Mouse (Mus musculus): ENCODE results near the gene Rab3gap2.

The Rab3gap2 gene

GRCm38 (mm10) chr1:185227766-185228165 lies 23.8 kb downstream of the Rab3gap2 start:
- DNase-seq = no peak

GRCm38 (mm10) chr1:185229406-185230201 lies 25.7 kb downstream of the Rab3gap2 start:
- DNase-seq = peak; percentile 72

GRCm38 (mm10) chr1:185235837-185236236 lies 31.9 kb downstream of the Rab3gap2 start:
- DNase-seq = no peak

- no peak for DNase-seq
Observed at GRCm38 (mm10) chr1:185236530-185236929, 32.6 kb downstream of the Rab3gap2 start.

GRCm38 (mm10) chr1:185243013-185243412 lies 39.1 kb downstream of the Rab3gap2 start:
- DNase-seq = no peak

GRCm38 (mm10) chr1:185245456-185245855 lies 41.5 kb downstream of the Rab3gap2 start:
- DNase-seq = no peak

- DNase-seq = no peak
Observed at GRCm38 (mm10) chr1:185247429-185248085, 43.6 kb downstream of the Rab3gap2 start.

GRCm38 (mm10) chr1:185248728-185249127 lies 44.8 kb downstream of the Rab3gap2 start:
- no peak for DNase-seq

- no peak for DNase-seq
Observed at GRCm38 (mm10) chr1:185252351-185252750, 48.4 kb downstream of the Rab3gap2 start.

- peak; percentile 72 for DNase-seq
Observed at GRCm38 (mm10) chr1:185253140-185253892, 49.4 kb downstream of the Rab3gap2 start.

- DNase-seq = no peak
Observed at GRCm38 (mm10) chr1:185255336-185255735, 51.4 kb downstream of the Rab3gap2 start.

- DNase-seq = no peak
Observed at GRCm38 (mm10) chr1:185256753-185257152, 52.8 kb downstream of the Rab3gap2 start.

GRCm38 (mm10) chr1:185262565-185262964 lies 58.6 kb downstream of the Rab3gap2 start:
- DNase-seq = no peak

- DNase-seq = no peak
Observed at GRCm38 (mm10) chr1:185268675-185269074, 64.8 kb downstream of the Rab3gap2 start.

GRCm38 (mm10) chr1:185270403-185271097 lies 66.6 kb downstream of the Rab3gap2 start:
- no peak for DNase-seq

GRCm38 (mm10) chr1:185271373-185271772 lies 67.5 kb downstream of the Rab3gap2 start:
- DNase-seq = no peak

- no peak for DNase-seq
Observed at GRCm38 (mm10) chr1:185274819-185275545, 71.1 kb downstream of the Rab3gap2 start.

GRCm38 (mm10) chr1:185275976-185276375 lies 72.1 kb downstream of the Rab3gap2 start:
- no peak for DNase-seq

- DNase-seq = no peak
Observed at GRCm38 (mm10) chr1:185277022-185277421, 73.1 kb downstream of the Rab3gap2 start.

GRCm38 (mm10) chr1:185279288-185279687 lies 75.4 kb downstream of the Rab3gap2 start:
- DNase-seq = no peak

GRCm38 (mm10) chr1:185280616-185281015 lies 76.7 kb downstream of the Rab3gap2 start:
- DNase-seq = no peak

- no peak for DNase-seq
Observed at GRCm38 (mm10) chr1:185282846-185283245, 78.9 kb downstream of the Rab3gap2 start.

All from right cerebral cortex, adult 18-20 months (tissue).